Mouse (Mus musculus) liver, adult 2 months (tissue): ENCODE measurements at regions not wholly inside any gene's neighbourhood (a gene's known extent, or its start where the extent isn't known, plus 50 kb on each side); places are given as distances from the start of the nearest gene placed in this dataset.

Experiments
- CTCF ChIP-seq: fragments of 200-500 bp; IDR thresholded peaks from 2 replicates; pipeline ENCODE4 v1.5.1; 2011; ENCODE audit warnings: low read depth, low read length, control low read depth
- POLR2A ChIP-seq: fragments of 200-500 bp; IDR thresholded peaks from 2 replicates; pipeline ENCODE4 v1.6.1; 2011; ENCODE audit warnings: low read length, control low read depth; ENCODE audit not compliant: insufficient read depth; ENCODE audit errors: extremely low read depth

GRCm38 (mm10) chr2:63475255-63475654, 291.2 kb upstream of the Kcnh7 start:
- TF ChIP-seq CTCF: no peak
- TF ChIP-seq POLR2A: no peak
